Mouse (Mus musculus) layer of hippocampus, postnatal 14 days (tissue): ENCODE data around the gene Kif15. TPM values are rescaled to one million over a fixed set of nuclear protein-coding genes. Genes with fewer than 3 reads are reported as not detected.

Source experiments
- total RNA-seq, 2 experiments: library from RNA; stranded (reverse); gene quantifications; 2 replicates each; pipeline ENCODE4 v1.2.3; 2021

The Kif15 gene
- total RNA-seq, 2 experiments from 2014 or later = 1.6 to 2.6 TPM

Other genes with a start within 250 kb of the Kif15 start
- gene Topaz1, start 203.7 kb upstream of the Kif15 start, total RNA-seq = not detected
- gene Tcaim, start 145.5 kb upstream of the Kif15 start, total RNA-seq = 10 to 100 TPM; 16.2 to 16.7 TPM
- gene Gm35549, start 107.0 kb upstream of the Kif15 start, total RNA-seq = not detected
- gene Zfp445, start 85.0 kb upstream of the Kif15 start, total RNA-seq = 100 to 1,000 TPM; 155 to 177 TPM
- 1 to 10 TPM; 5.3 to 6.8 TPM for gene Zkscan7, start 65.4 kb upstream of the Kif15 start, total RNA-seq
- 1 to 10 TPM; 6.8 to 9.1 TPM for gene Zfp105, start 28.0 kb upstream of the Kif15 start, total RNA-seq
- gene 1110059G10Rik, start within 50 bp of the Kif15 start, total RNA-seq = 10 to 100 TPM; 20.0 to 21.8 TPM
- 10 to 100 TPM; 27.3 to 36.0 TPM for gene Tmem42, start 70.3 kb downstream of the Kif15 start, total RNA-seq
- 1 to 10 TPM; 1.2 to 1.7 TPM for gene Tgm4, start 83.7 kb downstream of the Kif15 start, total RNA-seq
- gene Zdhhc3, start 162.2 kb downstream of the Kif15 start, total RNA-seq = 10 to 100 TPM; 71.2 to 72.7 TPM
- gene Exosc7, start 162.2 kb downstream of the Kif15 start, total RNA-seq = 10 to 100 TPM; 35.8 to 38.0 TPM
- gene Clec3b, start 199.9 kb downstream of the Kif15 start, total RNA-seq = 1 to 10 TPM; 4.1 to 6.7 TPM